Mouse (Mus musculus): Measurements from ENCODE around the gene Fam20c. TPM values are rescaled to one million over a fixed set of nuclear protein-coding genes. Genes with fewer than 3 reads are reported as not detected.

Gene Fam20c
- total RNA-seq, 2 experiments from 2014 or later: 10.3 to 12.5 TPM

DNA sequence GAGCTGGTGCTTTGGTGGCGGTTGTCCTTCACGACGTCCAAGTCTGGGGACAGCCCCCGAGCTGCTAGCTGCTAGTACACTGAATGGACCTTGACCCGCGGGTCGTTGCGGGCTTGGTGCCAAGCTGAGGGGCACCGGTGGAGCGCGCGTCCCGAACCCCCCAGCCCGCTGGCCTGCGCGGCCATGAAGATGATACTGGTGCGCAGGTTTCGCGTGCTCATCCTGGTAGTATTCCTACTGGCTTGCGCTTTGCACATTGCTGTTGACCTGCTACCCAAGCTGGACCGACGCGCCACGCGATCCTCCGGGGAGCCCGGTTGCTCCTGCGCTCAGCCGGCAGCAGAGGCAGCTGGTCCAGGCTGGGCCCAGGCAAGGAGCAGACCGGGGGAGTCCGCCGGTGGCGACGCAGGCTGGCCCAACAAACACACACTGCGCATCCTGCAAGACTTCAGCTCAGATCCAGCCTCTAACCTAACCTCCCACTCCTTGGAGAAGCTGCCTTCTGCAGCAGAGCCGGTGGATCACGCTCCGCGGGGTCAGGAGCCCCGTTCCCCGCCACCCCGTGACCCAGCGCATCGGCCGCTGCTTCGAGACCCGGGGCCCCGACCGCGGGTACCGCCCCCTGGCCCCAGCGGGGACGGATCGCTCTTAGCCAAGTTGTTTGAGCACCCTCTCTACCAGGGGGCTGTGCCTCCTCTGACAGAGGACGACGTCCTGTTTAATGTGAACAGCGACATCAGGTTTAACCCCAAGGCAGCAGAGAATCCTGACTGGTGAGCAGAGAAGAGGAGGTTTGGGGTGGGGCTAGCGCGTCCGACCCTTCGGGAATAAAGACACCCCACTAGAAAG is 1.4 kb downstream of the Fam20c start:
- intact Hi-C loops (cut with DNase I): no loop called here
- peak; percentile 34 to 47 for DNase-seq

DNA sequence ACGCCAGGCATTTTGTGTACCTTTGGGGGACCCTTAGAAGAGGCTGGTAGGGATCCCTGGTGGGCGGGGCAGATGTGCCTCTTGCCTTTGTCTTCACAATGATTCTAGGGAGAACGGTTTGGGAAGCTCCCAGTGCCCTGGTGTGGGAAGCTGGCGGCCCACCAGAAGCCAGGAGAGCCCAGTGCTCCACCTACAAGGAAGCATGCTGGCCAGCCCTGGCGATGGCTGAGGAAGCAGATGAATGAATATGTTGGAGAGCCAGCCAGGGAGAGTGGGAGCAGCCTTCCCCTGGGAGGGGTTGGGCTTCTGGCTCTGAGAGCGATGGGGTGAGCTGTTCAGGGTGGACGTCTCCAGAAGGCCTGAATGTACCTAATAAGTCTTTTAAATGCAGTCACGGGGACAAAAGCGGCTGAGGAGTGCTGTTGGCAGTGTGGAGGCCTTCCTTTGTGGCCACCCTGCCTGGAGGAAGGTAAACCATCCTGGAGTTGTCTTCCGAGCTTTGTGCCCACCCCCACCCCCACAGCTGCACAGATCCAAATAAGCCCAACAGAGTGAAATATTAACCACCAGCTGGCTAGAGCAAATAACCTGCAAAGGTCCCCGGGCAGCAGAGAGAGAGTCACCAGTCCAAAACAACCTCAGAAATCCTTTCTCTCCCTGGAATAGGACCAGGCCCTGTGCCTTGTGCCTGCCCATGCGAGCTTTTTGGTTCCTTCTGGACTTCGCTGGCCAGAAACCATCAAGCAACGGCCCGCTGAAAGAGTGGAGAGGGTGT is 2.2 kb downstream of the Fam20c start:
- intact Hi-C loops (cut with DNase I): no loop called here

DNA sequence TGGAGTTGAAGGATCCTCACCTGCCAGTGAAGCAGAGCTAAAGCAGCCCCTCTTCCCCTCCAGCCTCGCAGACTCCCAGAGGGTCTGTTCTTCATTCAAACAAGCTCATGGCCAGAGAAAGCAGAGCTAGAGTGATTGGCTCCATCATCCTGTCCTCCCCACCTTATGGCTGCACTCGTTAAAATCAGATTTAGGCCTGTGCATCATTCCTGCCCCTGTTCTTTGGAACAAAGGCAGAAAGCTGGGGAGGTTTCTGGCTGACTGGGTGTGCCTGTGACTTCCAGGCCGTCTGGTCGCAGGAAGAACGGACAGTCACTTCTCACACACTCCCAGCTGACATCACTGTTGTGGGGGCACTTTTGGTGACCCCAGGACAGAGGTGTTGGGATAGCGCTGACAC is 2.8 kb downstream of the Fam20c start:
- intact Hi-C loops (cut with DNase I): no loop called here
- no peak for DNase-seq

More for the DNA sequence above, 2.2 kb downstream of the Fam20c start:
- peak; percentile 51 to 58 for DNase-seq

DNA sequence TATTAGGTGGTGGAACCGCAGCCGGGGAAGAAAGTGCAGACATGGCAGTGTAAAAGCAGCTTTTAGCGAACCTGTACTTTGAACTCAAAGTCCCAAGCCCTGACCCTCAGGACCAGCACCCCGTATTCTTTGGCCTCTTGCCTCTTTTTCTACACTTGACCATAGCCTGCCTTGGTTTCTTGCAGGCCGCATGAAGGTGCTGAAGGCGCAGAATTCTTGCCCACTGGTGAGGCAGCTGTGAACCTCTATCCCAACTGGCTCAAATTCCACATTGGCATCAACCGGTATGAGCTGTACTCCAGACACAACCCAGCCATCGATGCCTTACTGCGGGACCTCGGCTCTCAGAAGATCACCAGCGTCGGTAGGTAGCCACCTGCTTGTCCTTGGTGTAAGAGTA is 3.3 kb downstream of the Fam20c start:
- intact Hi-C loops (cut with DNase I): no loop called here
- DNase-seq: no peak

DNA sequence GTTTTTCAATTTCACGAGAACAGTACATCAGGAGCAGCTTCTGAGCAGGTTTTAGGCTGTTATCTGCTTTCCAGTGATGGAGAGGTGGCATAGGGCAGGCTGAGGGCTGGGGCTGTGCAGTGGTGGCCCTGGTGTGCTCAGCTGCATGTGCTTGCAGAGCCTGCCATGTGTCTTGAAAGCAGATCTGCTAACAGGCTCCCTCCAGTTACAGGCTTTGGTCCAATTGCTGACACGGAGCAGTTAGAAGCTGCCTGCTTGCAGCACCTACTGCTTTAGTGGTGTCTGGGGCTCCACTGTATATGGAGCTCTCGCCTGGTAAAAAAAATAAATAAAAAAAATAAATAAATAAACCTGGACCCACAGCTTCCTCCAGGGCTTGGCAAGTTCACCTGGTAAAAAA is 4.2 kb downstream of the Fam20c start:
- DNase-seq: no peak
- intact Hi-C loops (cut with DNase I): no loop called here

DNA sequence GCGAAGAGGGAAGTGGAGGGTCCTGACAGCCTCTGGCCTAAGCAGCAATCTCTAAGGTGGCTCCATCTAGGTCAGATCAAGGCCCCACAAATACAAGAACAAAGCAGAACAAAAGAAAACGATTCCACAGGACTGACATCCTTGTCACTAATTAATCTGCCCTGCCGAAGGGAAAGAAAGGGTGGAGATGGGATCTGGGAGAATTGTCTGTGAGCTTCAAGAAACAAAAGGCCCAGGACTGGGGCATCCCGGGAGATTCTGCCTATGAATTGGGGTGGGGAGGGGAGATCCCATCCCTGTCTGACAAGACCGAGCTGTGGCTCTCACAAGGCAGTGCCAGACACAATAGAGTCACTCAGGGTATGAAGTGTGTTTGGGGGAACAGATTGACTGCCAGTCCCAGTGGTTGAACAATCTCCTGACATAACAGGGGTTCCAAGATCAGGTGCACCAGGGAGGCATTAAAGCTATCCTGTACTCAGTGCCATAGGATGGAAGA is 7.6 kb downstream of the Fam20c start:
- intact Hi-C loops (cut with DNase I): no loop called here
- no peak for DNase-seq

DNA sequence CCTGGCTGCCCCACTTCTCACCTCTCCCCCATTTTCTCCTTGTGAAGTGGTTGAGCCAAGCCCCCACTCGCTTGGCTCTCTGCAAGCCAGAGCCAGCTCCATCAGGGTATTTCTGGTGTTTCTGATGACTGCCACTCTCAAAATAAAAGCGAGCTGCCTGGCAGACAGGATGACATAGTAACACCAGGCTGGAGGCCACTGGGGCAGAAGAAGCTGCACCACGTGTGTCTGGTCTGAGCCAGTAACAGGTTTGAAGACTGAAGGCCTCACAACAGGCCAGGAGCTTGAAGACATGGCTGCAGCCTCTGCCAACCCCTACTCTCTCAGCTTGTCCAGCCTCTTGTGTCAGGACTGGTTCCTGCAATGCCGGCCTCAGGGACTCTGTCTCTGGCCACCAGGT is 8.0 kb downstream of the Fam20c start:
- intact Hi-C loops (cut with DNase I): no loop called here
- no peak for DNase-seq

DNA sequence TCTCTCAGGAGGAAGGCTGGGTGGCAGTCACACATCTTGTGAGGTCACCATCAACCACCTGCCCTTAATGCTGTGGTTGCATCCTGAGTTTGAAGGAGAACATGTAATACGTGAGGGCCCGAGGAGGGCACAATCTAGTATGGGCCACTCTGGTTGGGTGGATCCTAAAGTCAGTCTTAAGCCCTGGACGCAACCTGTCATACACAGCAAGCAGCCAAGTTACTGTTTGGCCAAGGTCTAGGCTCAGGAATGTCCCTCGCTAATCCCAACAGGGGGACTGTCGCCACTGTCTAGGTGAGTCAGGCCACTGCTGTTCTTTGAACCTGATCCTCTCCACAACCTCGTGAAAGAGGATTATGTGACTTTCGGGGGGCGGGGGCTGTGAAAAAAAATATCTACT is 10.3 kb downstream of the Fam20c start:
- DNase-seq: no peak
- intact Hi-C loops (cut with DNase I): no loop called here

DNA sequence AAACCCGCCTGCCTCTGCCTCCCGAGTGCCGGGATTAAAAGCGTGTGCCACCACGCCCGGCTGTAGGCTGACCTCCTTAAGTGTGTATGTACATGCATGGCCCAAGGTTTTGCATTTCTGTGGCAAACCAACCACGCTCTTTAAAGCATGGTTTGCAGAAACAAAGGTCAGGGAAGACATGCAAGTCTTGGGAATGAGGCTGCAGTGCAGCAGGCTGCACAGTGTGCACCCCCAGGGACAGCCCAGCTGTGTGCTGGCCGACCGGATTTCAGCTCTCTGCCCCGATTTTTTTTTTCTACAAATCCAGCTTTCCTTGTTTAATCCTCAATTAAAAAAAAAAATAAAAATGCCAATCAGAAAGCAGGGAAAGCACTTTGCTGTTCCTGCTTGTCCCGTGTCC is 13.3 kb downstream of the Fam20c start:
- intact Hi-C loops (cut with DNase I): no loop called here
- no peak for DNase-seq

DNA sequence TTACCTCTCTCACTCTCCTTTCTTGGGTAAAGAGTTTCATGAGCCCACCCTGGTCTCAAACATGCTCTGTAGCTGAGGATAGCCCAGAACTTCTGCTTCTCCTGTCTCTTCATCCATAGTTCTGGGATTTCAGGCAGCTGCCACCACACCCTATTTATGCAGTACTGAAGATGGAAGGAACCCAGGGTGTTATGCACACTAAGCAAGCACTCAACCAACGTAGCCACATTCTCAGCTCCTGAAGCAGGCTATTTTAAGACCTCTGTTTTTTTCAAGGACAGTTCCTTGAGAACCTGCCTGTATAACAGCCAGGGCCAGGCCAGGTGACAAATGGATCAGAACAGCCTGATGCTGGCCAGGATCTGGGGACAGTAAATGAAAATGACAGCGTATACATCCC is 14.4 kb downstream of the Fam20c start:
- no peak for DNase-seq
- intact Hi-C loops (cut with DNase I): no loop called here

DNA sequence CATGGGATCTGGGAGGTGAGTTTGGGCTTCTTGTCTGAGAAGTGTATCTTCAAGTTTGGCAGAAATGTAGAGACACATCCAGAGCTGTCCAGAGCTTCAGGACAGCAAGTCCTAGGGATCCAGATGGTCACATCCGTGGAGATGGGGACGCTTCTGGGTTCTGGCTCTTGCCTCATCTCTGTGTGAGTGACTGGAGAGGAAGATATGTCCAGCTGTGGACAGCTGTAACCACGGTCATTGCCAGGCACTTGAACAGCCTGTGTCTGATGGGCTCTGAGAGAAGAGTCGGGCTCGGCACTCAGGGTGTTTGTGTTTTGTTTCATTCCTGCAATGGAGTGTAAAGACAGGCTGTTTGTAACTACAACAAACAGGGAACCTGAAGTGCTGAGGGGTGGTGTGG is 14.8 kb downstream of the Fam20c start:
- peak; percentile 56 to 57 for DNase-seq
- intact Hi-C loops (cut with DNase I): no loop called here

DNA sequence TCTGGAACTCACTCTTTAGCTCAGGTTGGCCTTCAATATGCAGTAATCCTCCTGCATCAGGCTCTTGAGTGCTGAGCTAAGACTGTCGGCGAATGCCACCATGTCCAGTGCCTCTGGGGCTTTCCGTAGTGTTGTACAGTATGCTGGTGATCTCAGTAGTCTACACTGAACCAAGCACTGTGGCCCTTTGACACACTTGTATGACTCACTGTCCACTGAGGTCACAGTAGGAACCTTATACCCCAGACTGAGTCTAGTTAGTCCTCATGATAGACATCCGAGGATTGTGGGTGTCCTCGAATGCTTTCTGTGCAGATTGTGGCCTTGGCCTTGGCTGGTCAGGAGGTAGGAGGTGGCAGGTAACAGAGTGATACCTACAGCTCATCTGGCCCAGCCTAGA is 20.8 kb downstream of the Fam20c start:
- DNase-seq: no peak
- intact Hi-C loops (cut with DNase I): no loop called here

DNA sequence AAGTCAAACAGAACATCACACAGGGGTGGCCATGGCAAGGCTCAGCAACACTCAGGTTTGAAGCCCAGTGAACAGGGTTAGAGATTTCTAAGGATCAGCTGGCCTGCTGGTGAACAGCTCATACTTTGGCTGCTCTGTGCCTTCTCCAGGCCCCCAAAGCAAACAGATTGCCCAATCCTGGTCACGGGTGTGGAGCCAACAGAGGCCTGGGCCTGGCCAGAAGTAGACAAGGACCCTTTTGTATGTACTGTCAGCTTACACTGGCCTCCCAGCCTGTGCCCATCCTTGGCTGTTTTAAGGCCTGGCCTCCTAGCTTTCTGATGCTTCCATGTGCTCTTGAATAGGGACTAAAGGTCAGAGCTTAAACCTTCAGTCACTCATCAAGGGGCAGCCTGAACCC is 22.0 kb downstream of the Fam20c start:
- DNase-seq: peak; percentile 57 to 63
- intact Hi-C loops (cut with DNase I): no loop called here

DNA sequence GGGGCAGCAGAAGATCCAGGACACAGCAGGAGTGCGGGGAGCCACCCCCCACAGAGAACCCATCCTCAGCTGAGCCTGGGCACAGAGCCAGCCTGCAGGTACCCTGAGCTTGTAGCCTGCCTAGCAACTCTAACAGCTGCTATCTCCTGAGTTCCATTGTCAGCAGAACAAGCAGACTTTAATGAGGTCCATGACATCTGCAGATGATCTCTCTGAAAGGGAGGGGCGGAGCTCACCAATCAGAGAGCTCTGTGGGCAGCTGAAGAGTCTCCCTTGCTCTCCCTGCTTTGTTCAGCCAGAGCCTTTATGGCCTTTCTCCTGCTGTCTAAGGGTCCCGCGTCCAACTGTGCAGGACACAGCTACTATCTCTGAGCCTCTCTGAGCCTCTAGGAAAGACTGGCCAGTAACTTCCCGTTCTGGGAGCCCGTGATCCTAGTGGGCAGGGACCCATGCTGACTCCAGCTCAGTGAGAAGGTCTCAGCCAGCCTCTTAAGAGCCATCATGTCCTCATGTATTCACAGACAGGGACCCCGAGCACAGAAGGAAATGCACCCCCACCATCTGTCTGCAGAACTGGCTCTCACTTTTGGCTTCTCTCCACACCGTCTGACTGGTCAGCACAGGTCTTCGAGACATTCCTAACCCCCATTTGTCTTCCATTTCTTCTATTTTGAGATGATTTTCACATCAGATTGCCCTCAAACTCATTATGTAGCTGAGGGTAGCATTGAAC is 24.6 kb downstream of the Fam20c start:
- DNase-seq: no peak
- intact Hi-C loops (cut with DNase I): no loop called here

DNA sequence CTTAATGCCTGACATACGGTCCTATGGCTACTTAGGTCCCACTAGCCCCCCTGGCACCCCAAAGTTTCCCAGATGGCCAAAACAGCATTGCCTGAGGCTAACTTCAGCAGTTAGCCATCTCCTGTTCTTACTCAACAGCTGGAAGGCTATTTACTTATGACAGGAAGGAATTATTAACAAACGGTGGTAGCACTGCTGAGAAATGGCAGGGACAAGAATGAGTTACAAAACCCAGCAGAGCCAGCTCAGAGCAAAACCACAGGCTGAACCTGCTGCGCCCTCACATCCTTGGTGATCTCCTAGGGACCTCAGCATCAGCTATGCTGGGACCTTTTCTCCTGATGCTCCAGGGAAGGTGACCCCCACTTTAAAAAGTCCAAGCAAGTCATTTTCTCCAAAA is 25.3 kb downstream of the Fam20c start:
- intact Hi-C loops (cut with DNase I): no loop called here
- no peak for DNase-seq

DNA sequence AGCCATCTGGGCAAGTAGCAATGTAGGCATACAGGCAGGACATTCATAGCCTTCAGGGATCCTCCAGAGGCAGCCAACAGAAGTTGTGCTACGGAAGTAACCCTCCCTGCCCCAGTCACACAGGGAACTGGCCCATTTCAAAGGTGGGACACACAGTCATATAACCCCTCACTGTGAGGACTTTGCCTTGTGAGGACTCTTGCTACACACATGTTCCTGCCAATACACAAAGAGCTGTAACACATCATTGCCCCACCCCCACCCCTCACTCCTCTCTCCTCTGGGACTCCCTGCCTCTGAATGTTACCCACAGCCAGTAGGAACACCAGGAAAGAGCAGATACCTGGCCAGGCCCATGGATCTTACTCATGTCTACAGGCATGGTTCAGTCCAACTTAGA is 28.4 kb downstream of the Fam20c start:
- intact Hi-C loops (cut with DNase I): no loop called here
- DNase-seq: no peak

DNA sequence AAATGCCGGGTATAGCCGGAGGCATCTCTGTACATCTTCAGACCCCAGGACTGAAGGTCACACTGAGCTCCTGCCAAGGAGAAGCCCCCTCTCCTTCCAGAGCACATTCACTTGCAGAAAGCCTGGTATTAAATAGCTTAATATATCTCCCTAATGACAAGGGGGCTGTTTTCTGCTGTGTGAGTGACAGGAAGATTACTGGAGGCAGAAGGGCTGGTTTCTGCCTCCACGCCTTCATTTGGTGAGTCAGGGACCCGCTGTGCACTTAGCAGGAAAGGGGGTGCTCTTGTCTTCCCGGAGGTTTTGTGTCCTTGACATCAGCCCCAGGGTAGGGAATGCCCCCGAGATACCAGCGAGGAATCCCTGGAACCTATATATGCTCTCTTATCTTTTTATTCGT is 28.9 kb downstream of the Fam20c start:
- intact Hi-C loops (cut with DNase I): no loop called here
- no peak for DNase-seq

DNA sequence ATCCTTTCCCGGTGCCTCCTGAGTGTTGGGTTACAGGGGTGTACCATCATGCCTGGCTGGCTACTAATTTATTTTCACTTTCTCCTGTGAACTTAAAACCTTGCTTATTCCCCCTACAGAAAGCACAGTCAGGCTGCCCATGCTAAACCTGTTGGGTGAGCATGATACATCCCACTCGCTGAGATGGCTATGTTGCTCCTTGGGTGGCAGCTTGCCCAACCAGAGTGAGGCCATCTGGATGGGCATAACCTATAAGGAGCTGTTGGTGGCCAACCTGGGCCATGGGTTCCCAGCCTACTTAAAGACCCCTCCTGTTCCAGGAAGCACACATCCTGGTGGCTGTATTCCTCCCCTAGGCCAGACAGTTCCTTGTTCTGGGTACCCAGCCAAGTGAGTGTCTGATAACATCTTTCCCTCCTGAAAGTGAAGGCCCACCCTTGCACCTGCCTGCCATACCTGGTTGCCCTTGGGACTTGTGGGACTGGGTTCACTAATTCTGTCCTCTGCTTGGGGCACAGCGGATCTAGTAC is 31.7 kb downstream of the Fam20c start:
- DNase-seq: no peak
- intact Hi-C loops (cut with DNase I): no loop called here

DNA sequence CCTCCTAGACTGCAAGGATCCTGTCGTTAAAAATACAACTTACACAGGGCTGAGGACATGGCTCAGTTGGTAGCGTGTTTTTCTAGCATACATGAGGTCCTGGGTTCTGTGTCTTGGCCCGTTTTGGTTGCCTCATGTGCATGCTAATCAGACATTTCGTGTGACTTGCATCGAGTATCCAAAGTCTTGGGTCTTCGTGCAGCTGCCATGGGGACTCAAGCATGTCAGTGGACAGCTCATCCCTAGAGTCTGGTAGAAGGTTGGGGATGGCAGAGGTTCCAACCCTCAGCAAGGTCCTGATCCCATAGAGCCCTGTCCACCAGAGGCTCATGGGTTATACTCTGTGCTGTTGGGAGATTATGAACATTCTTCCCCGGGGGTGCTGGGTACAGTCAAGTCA is 33.3 kb downstream of the Fam20c start:
- DNase-seq: no peak
- intact Hi-C loops (cut with DNase I): no loop called here

DNA sequence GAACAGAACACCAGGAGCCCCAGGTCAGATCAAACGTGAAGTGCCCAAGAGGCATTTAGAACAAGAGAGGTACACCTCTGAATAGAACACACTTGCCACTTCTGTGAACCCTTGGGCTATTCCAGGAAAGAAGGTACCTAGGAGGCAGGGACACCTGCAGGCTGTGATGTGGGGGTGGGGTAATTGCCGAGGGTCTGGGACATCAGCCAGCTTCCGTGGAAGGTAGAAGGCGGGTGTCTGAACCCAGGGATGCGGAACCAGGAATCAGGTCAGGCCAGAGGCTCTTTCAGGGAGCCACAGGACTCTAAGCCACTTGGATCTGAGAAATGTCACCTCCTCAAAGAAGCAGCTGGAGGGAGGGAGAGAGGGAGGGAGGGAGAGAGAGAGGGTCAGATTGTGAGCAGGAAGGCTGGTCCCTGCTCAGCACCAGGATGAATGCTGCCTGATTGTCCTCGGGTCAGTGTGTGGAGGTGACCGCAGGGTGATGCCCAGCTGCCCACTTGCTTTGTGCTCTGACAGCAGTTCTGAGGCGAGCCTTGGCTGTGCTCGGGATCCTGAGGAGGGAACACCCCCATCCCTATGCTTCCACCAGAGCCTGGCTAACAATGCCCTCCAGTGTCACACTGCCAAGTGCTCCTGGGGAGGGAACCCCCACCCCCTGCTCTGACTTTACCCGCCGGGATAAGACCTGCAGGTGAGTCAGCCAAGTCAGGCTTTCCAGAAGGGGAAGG is 34.3 kb downstream of the Fam20c start:
- intact Hi-C loops (cut with DNase I): no loop called here
- DNase-seq: no peak
